Mouse (Mus musculus): ENCODE measurements around the gene Tnfsf12.

DNA sequence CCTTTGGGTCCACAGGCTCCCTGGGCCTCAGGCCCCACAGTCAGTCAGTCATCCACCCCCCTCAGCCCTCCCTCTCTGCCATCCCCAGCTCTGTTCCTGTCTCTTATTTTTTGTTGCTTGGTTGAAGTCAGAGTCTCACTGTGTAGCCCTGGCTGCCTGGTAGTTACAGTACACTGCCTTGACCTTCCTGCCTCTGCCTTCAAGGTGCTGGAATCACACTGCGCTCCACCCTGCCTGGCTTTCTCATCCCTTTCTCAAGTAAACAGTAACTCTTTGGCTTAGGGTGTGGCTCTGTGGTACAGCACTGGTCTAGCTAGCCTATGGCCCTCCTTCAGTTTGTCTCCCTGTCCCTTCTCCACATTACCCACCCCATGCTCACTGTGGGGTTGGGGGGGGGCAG, 5.8 kb downstream of the Tnfsf12 start:
- no peak for TF ChIP-seq CTCF (IDR thresholded peaks at IDR 0.05; ENCODE audit: low read depth)
- no peak for TF ChIP-seq EP300 (optimal IDR thresholded peaks at IDR 0.05)

All from stomach, postnatal 0 days (tissue).